Mouse (Mus musculus) MEL (cell line): ENCODE measurements around the gene Tcf12.

Experiments used
- CHD2 ChIP-seq: IDR thresholded peaks from 2 replicates; pipeline ENCODE4 v1.6.1; 2011; ENCODE audit warnings: low read length, improper control_type of control experiment
- CTCF ChIP-seq, 3 experiments: IDR thresholded peaks in 2 of 3; conservative IDR thresholded peaks in 1 of 3; 2 replicates each; pipeline ENCODE4 v1.5.1; 2011 to 2012; ENCODE audit warnings: low read length in 3 of 3, low read depth in 2 of 3, mild to moderate bottlenecking in 2 of 3, improper control_type of control experiment in 1 of 3, inconsistent platforms in 1 of 3, mixed read lengths in 1 of 3, moderate library complexity in 1 of 3; ENCODE audit not compliant: control insufficient read depth in 1 of 3, insufficient read depth in 1 of 3, poor library complexity in 1 of 3, severe bottlenecking in 1 of 3
- ELF1 ChIP-seq: IDR thresholded peaks from 2 replicates; pipeline ENCODE4 v1.6.1; 2014; ENCODE audit warnings: low read depth, mild to moderate bottlenecking, inconsistent platforms, low read length, improper control_type of control experiment, moderate library complexity
- NRF1 ChIP-seq: IDR thresholded peaks from 2 replicates; pipeline ENCODE4 v1.6.1; 2014; ENCODE audit warnings: low read depth, mild to moderate bottlenecking, inconsistent platforms, low read length, improper control_type of control experiment, moderate library complexity; ENCODE audit not compliant: poor library complexity, insufficient read depth, severe bottlenecking
- POLR2A ChIP-seq, 2 experiments: IDR thresholded peaks; 2 replicates each; pipeline ENCODE4 v1.6.1; 2011 to 2012; ENCODE audit warnings: low read length in 2 of 2, mild to moderate bottlenecking in 2 of 2, control low read depth in 1 of 2, improper control_type of control experiment in 1 of 2, low read depth in 1 of 2, moderate library complexity in 1 of 2; ENCODE audit not compliant: control insufficient read depth in 1 of 2, insufficient read depth in 1 of 2, poor library complexity in 1 of 2
- SIN3A ChIP-seq: IDR thresholded peaks from 2 replicates; pipeline ENCODE4 v1.6.1; 2012; ENCODE audit warnings: low read length, improper control_type of control experiment, inconsistent platforms
- USF1 ChIP-seq: IDR thresholded peaks from 2 replicates; pipeline ENCODE4 v1.6.1; 2014; ENCODE audit warnings: low read depth, mild to moderate bottlenecking, inconsistent platforms, low read length, improper control_type of control experiment, moderate library complexity

DNA sequence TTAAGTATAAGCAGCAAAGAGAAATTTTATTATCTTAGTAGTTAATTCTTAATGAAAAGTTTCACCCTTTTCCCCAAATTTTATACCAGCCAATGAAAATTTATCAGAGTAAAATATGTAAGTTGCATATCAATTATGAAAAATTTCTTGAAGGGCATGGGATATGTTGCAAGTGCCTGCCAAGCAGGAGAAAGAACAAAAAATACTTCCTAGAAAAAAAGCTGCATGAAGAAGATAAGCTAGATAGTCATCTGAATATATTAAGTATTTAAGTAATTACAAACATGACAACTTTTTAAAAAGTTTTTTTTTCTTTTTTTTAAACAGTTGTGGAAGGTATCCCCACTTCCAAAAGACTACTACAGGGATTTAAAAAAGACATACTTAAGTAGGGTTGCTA, 179.7 kb downstream of the Tcf12 start:
- TF ChIP-seq CTCF (IDR thresholded peaks at IDR 0.05 in 2 of 3, conservative IDR thresholded peaks at IDR 0.05 in 1 of 3; ENCODE audit: control insufficient read depth in 1 of 3, insufficient read depth in 1 of 3, low read depth in 2 of 3, low read length in 3 of 3, poor library complexity in 1 of 3, severe bottlenecking in 1 of 3) (no peak), ELF1 (no peak), NRF1 (no peak), SIN3A (no peak), POLR2A (IDR thresholded peaks at IDR 0.05; ENCODE audit: control insufficient read depth in 1 of 2, insufficient read depth in 1 of 2, low read depth in 1 of 2, low read length in 2 of 2, poor library complexity in 1 of 2) (no peak), CHD2 (no peak), USF1 (no peak)
